Mouse (Mus musculus): ENCODE measurements at regions not wholly inside any gene's neighbourhood (a gene's known extent, or its start where the extent isn't known, plus 50 kb on each side); places are given as distances from the start of the nearest gene placed in this dataset.

DNA sequence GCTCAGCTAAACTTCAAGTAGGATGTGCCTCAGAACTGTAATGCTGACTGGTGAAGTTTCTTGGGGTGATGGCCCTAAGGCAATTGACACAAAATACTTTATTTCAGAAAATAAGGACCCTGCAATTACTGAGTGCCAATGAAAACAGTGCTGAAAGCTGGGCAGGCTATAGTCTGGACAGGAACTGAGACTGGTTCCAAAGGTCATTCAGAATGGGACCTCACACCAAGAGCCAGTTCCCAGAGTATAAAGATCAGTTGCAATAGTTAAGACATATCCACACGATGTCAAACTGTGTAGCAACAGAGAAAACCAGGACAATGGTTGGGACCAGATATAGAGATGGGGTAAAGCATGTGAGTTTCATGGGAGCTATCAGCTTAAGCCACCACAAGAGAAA is 409.6 kb upstream of the Mctp2 start:
- no peak for TF ChIP-seq CTCF (IDR thresholded peaks at IDR 0.05; ENCODE audit: control insufficient read depth, insufficient read depth, insufficient read length)
- no peak for TF ChIP-seq USF1 (IDR thresholded peaks at IDR 0.05; ENCODE audit: low read depth)
- no peak for TF ChIP-seq MYOD1 (IDR thresholded peaks at IDR 0.05; ENCODE audit: control insufficient read depth, insufficient read length, low read depth)
